26 mouse cellular contexts compared by ENCODE assay signal in the genomic region with DNA sequence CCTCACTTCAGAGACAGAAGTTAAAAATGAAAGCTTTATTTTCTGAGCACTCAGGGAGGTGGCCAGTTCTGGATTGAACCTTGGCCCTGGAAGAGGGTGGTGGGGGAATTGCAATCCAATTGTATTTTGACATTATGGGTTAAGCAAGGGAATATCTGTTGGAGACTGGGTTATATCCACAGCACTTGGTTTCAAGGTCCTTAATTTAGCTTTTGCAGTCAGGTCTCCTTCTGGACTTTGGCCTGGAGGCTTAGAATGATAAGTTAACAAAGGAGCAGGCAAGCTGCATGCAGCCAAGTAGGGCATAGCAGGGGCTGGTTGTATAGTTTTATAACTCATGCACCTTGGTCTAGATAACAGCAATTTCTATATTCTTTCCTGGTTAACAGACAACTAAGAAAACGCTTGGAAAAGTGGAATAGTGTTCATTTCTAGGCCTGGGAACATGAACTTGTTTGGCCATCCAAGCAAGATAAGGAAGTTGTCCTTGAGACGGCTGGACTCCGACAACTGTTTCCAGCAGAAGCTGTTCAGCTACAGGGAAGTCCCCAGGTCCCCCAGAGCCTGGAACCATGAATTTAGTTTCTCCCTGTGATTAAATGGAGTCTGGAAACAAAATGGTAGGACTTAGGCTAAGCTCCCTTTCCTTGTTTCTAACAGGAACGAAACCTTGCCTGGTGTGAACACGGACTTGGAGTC. TPM values are rescaled to one million over a fixed set of nuclear protein-coding genes. Genes with fewer than 3 reads are reported as not detected.
A peak's percentile ranks its signal among the peaks of the same experiment; 100 is the strongest.
DNase-seq lines count a peak whose midpoint lies in the region; ATAC-seq and TF ChIP-seq lines count a peak whose summit lies in the region.
"Had no signal": no experiment of that assay in that cellular context is flagged by ENCODE, and none has a peak within 500 bp of the region (broad histone marks: within the 10 kb centered on the region; RNA-seq: fewer than 3 reads in every experiment).

No protein-coding gene starts in this region.

- no peak for TF ChIP-seq CTCF in kidney, adult 2 months (conservative IDR thresholded peaks at IDR 0.05; ENCODE audit: insufficient read depth, insufficient read length, low read depth, low read length)
- TF ChIP-seq CTCF in CH12.LX (conservative IDR thresholded peaks at IDR 0.05 in 1 of 2, IDR thresholded peaks at IDR 0.05 in 1 of 2; ENCODE audit: low read depth in 2 of 2, low read length in 2 of 2), result no peak

- H3K27ac ChIP-seq in kidney, adult 2 months (ENCODE audit: insufficient read depth, low read depth, low read length), result no peak overlapping the region
- H3K27ac ChIP-seq in kidney, embryonic 16.5 days (ENCODE audit: low read length), result no peak overlapping the region
- no peak overlapping the region for H3K27ac ChIP-seq in CH12.LX (ENCODE audit: insufficient read depth, low read depth)
- peak overlapping the region; percentile 82 for H3K27ac ChIP-seq in intestine, embryonic 14.5 days (ENCODE audit: low read depth)
- peak overlapping the region; percentile 58; the same call in 1 of the 2 replicates for H3K27ac ChIP-seq in stomach, embryonic 14.5 days (ENCODE audit: low read length)
- no peak overlapping the region for H3K27ac ChIP-seq in heart, embryonic 10.5 days
- H3K27ac ChIP-seq: embryonic facial prominence, embryonic 10.5 days; heart, adult 2 months; hindbrain, embryonic 13.5 days; left cerebral cortex, adult 2 months; midbrain, embryonic 10.5 days had no signal

- in situ Hi-C loops in CH12.LX (cut with MboI; ENCODE audit: low pct_ligation_motif_present, low pct_unique_long_range_greater_than_20kb, low sequenced_read_pairs), result no loop called here

- TF ChIP-seq RAD21 in CH12.LX (IDR thresholded peaks at IDR 0.05; ENCODE audit: low read depth, low read length), result no peak

- no peaks in the 10 kb centered on the region for H3K36me3 ChIP-seq in kidney, adult 2 months (ENCODE audit: control insufficient read depth, insufficient read depth, low read length)
- H3K36me3 ChIP-seq in kidney, embryonic 16.5 days (ENCODE audit: insufficient read depth, low read length), result no peaks in the 10 kb centered on the region
- H3K36me3 ChIP-seq in CH12.LX (replicated peaks in 1 of 2; ENCODE audit: control insufficient read depth in 1 of 2, insufficient read depth in 1 of 2, low read length in 1 of 2), result no peaks in the 10 kb centered on the region
- no peaks in the 10 kb centered on the region for H3K36me3 ChIP-seq in intestine, embryonic 14.5 days (ENCODE audit: control insufficient read depth, insufficient read depth, low read length)
- H3K36me3 ChIP-seq in stomach, embryonic 14.5 days (ENCODE audit: control insufficient read depth, insufficient read depth, low read length), result no peaks in the 10 kb centered on the region
- no peaks in the 10 kb centered on the region for H3K36me3 ChIP-seq in heart, embryonic 10.5 days
- H3K36me3 ChIP-seq: embryonic facial prominence, embryonic 10.5 days; hindbrain, embryonic 13.5 days; midbrain, embryonic 10.5 days had no signal

- no peak overlapping the region for H3K4me3 ChIP-seq in kidney, adult 2 months (ENCODE audit: insufficient read depth, low read depth, low read length)
- H3K4me3 ChIP-seq in kidney, embryonic 16.5 days (ENCODE audit: low read length), result no peak overlapping the region
- no peak overlapping the region for H3K4me3 ChIP-seq in CH12.LX (replicated peaks in 1 of 3; ENCODE audit: low read depth in 2 of 3, low read length in 2 of 3, poor library complexity in 1 of 3)
- H3K4me3 ChIP-seq in intestine, embryonic 14.5 days (ENCODE audit: low read depth, low read length), result no peak overlapping the region
- H3K4me3 ChIP-seq in stomach, embryonic 14.5 days (ENCODE audit: low read depth, low read length), result no peak overlapping the region
- no peak overlapping the region for H3K4me3 ChIP-seq in heart, embryonic 10.5 days
- H3K4me3 ChIP-seq: embryonic facial prominence, embryonic 10.5 days; heart, adult 2 months; hindbrain, embryonic 13.5 days; left cerebral cortex, adult 2 months; midbrain, embryonic 10.5 days had no signal

- DNase-seq in kidney, adult 2 months, result peak; percentile 51
- DNase-seq in CH12.LX (ENCODE audit: extremely low read depth), result no peak
- DNase-seq in intestine, embryonic 14.5 days (ENCODE audit: low spot score), result peak; percentile 59
- no peak for DNase-seq in heart, embryonic 10.5 days (ENCODE audit: low spot score)
- DNase-seq: B cell, adult 2 months; cerebellum, adult 11-12 months; gastrocnemius, postnatal 25 days; heart, adult 2 months; thymus, adult 18-20 months; thymus, postnatal 4 days had no signal

- no peak overlapping the region for H3K9ac ChIP-seq in kidney, embryonic 16.5 days (replicated peaks; ENCODE audit: low read length)
- H3K9ac ChIP-seq in CH12.LX (ENCODE audit: insufficient read depth, low read depth), result no peak overlapping the region
- H3K9ac ChIP-seq in intestine, embryonic 14.5 days (ENCODE audit: low read length), result no peak overlapping the region
- H3K9ac ChIP-seq in stomach, embryonic 14.5 days (replicated peaks; ENCODE audit: low read depth, low read length), result no peak overlapping the region
- H3K9ac ChIP-seq: hindbrain, embryonic 13.5 days had no signal

- 87% methylated on average over 5 of the region's 5 CpGs for WGBS in kidney, adult 2 months
- 88% methylated on average over 5 of the region's 5 CpGs for WGBS in kidney, embryonic 16.5 days
- WGBS in intestine, embryonic 14.5 days, result 74% methylated on average over 5 of the region's 5 CpGs
- WGBS in stomach, embryonic 14.5 days, result 86% methylated on average over 5 of the region's 5 CpGs
- WGBS in heart, embryonic 10.5 days, result 74% methylated on average over 5 of the region's 5 CpGs

- H3K4me2 ChIP-seq in kidney, embryonic 16.5 days (replicated peaks; ENCODE audit: low read depth, low read length), result no peak overlapping the region
- H3K4me2 ChIP-seq in CH12.LX (ENCODE audit: insufficient read depth, low read depth, poor library complexity, severe bottlenecking), result peak overlapping the region; percentile 56
- 0 out of 2 replicates have a peak overlapping the region, but pooled peaks have one; percentile 2 for H3K4me2 ChIP-seq in intestine, embryonic 14.5 days (ENCODE audit: low read length)
- H3K4me2 ChIP-seq in stomach, embryonic 14.5 days (replicated peaks; ENCODE audit: low read depth, low read length), result no peak overlapping the region
- H3K4me2 ChIP-seq: hindbrain, embryonic 13.5 days had no signal

- dilution Hi-C loops in CH12.LX (cut with MboI; ENCODE audit: extremely low pct_ligation_motif_present, extremely low pct_unique_long_range_greater_than_20kb, low sequenced_read_pairs), result no loop called here

- H3K79me2 ChIP-seq in CH12.LX (replicated peaks; ENCODE audit: control insufficient read depth, extremely low read depth, insufficient read depth, poor library complexity, severe bottlenecking), result no peaks in the 10 kb centered on the region

- no peaks in the 10 kb centered on the region for H3K4me1 ChIP-seq in kidney, adult 2 months (ENCODE audit: control insufficient read depth, insufficient read depth, low read length)
- no peaks in the 10 kb centered on the region for H3K4me1 ChIP-seq in kidney, embryonic 16.5 days (ENCODE audit: insufficient read depth, low read length)
- no peaks in the 10 kb centered on the region for H3K4me1 ChIP-seq in CH12.LX (ENCODE audit: control insufficient read depth in 1 of 2, insufficient read depth in 2 of 2)
- no peaks in the 10 kb centered on the region for H3K4me1 ChIP-seq in intestine, embryonic 14.5 days (replicated peaks; ENCODE audit: control insufficient read depth, insufficient read depth, low read length)
- no peaks in the 10 kb centered on the region for H3K4me1 ChIP-seq in stomach, embryonic 14.5 days (ENCODE audit: control insufficient read depth, insufficient read depth, low read length)
- H3K4me1 ChIP-seq in heart, embryonic 10.5 days, result no peaks in the 10 kb centered on the region
- H3K4me1 ChIP-seq: embryonic facial prominence, embryonic 10.5 days; hindbrain, embryonic 13.5 days; midbrain, embryonic 10.5 days had no signal

- no peak for TF ChIP-seq EP300 in CH12.LX (IDR thresholded peaks at IDR 0.05; ENCODE audit: low read length)

- no peak for TF ChIP-seq POLR2A in kidney, adult 2 months (IDR thresholded peaks at IDR 0.05; ENCODE audit: low read depth, low read length)
- TF ChIP-seq POLR2A in CH12.LX (IDR thresholded peaks at IDR 0.05; ENCODE audit: low read depth, low read length), result no peak

- H3K9me3 ChIP-seq in kidney, embryonic 16.5 days (ENCODE audit: low read length), result no peaks in the 10 kb centered on the region
- H3K9me3 ChIP-seq in CH12.LX (replicated peaks; ENCODE audit: low read length), result no peaks in the 10 kb centered on the region
- no peaks in the 10 kb centered on the region for H3K9me3 ChIP-seq in intestine, embryonic 14.5 days (ENCODE audit: control insufficient read depth, low read length)
- no peaks in the 10 kb centered on the region for H3K9me3 ChIP-seq in stomach, embryonic 14.5 days (ENCODE audit: control insufficient read depth, low read depth, low read length)
- no peaks in the 10 kb centered on the region for H3K9me3 ChIP-seq in heart, embryonic 10.5 days
- H3K9me3 ChIP-seq: embryonic facial prominence, embryonic 10.5 days; hindbrain, embryonic 13.5 days; midbrain, embryonic 10.5 days had no signal

- H3K27me3 ChIP-seq in kidney, adult 2 months (replicated peaks; ENCODE audit: control insufficient read depth, insufficient read depth, low read length), result no peaks in the 10 kb centered on the region
- no peaks in the 10 kb centered on the region for H3K27me3 ChIP-seq in kidney, embryonic 16.5 days (ENCODE audit: insufficient read depth, low read length)
- peaks cover 2% of the 10 kb centered on the region for H3K27me3 ChIP-seq in CH12.LX (replicated peaks)
- H3K27me3 ChIP-seq in intestine, embryonic 14.5 days (replicated peaks; ENCODE audit: control insufficient read depth, insufficient read depth, low read length), result no peaks in the 10 kb centered on the region
- H3K27me3 ChIP-seq in stomach, embryonic 14.5 days (ENCODE audit: control insufficient read depth, insufficient read depth, low read length), result no peaks in the 10 kb centered on the region
- H3K27me3 ChIP-seq in heart, embryonic 10.5 days (ENCODE audit: insufficient read depth, poor library complexity, severe bottlenecking), result no peaks in the 10 kb centered on the region
- H3K27me3 ChIP-seq: hindbrain, embryonic 13.5 days had no signal

- ATAC-seq in kidney, embryonic 16.5 days (ENCODE audit: low FRiP score, low TSS enrichment), result no peak
- ATAC-seq in intestine, embryonic 14.5 days (replicated peaks; ENCODE audit: low FRiP score, low TSS enrichment, low read depth), result peak; percentile 77
- ATAC-seq in stomach, embryonic 14.5 days (ENCODE audit: insufficient number of reproducible peaks, insufficient read depth, low FRiP score, low read depth), result peak; percentile 53; the same call in 1 of the 2 replicates
- ATAC-seq in inflammation-experienced regulatory T-cells, adult 6 months, result no peak

RNA-seq across cellular contexts. Expression of gene Trim72, which starts 28.7 kb away (rescaled TPM):
- polyA plus RNA-seq in kidney, adult 2 months (2012; rRNA removed), result 0.29 and 2.8 TPM in 2 replicates
- polyA plus RNA-seq in kidney, embryonic 16.5 days (2015; fragmentation: Nextera tagmentation; extraction: Ambion mirVana), result 0.16 and 0.23 TPM in 2 replicates
- total RNA-seq in CH12.LX (2012; rRNA removed), result 0.13 TPM in 1 of 2 replicates, not detected in the other
- total RNA-seq in CH12.LX (2014; rRNA removed), result not detected in 2 replicates
- not detected in 2 replicates for polyA plus RNA-seq in CH12.LX (2012; ENCODE audit: insufficient read length, low read depth)
- polyA plus RNA-seq in intestine, embryonic 14.5 days (2014; fragmentation: Nextera tagmentation; extraction: Ambion mirVana), result 0.16 TPM in 1 of 2 replicates, not detected in the other
- polyA plus RNA-seq in stomach, embryonic 14.5 days (2014; fragmentation: Nextera tagmentation; extraction: Ambion mirVana), result 0.19 TPM in 1 of 2 replicates, not detected in the other
- not detected for polyA plus RNA-seq in inflammation-experienced regulatory T-cells, adult 6 months (2017; shearing (Covaris generic))
- 0.40 and 1.2 TPM in 2 replicates for polyA plus RNA-seq in heart, embryonic 10.5 days (2016; fragmentation: Nextera tagmentation; extraction: Ambion mirVana)
- polyA plus RNA-seq: embryonic facial prominence, embryonic 10.5 days; forebrain, embryonic 16.5 days; midbrain, embryonic 10.5 days; midbrain, postnatal 0 days; neural tube, embryonic 14.5 days had no signal

RNA-seq across cellular contexts. Expression of gene Itgam, which starts 30.0 kb away (rescaled TPM):
- polyA plus RNA-seq in kidney, adult 2 months (2012; rRNA removed), result 2.4 and 7.0 TPM in 2 replicates
- polyA plus RNA-seq in kidney, embryonic 16.5 days (2015; fragmentation: Nextera tagmentation; extraction: Ambion mirVana), result 0.80 and 1.0 TPM in 2 replicates
- total RNA-seq in CH12.LX (2012; rRNA removed) (0.13 TPM in 2 replicates), CH12.LX (2014; rRNA removed) (0.48 and 0.50 TPM in 2 replicates)
- polyA plus RNA-seq in CH12.LX (2012; ENCODE audit: insufficient read length, low read depth), result 1.1 TPM in 2 replicates
- 0.94 and 1.7 TPM in 2 replicates for polyA plus RNA-seq in intestine, embryonic 14.5 days (2014; fragmentation: Nextera tagmentation; extraction: Ambion mirVana)
- polyA plus RNA-seq in stomach, embryonic 14.5 days (2014; fragmentation: Nextera tagmentation; extraction: Ambion mirVana), result 0.77 TPM in 2 replicates
- polyA plus RNA-seq in inflammation-experienced regulatory T-cells, adult 6 months (2017; shearing (Covaris generic)), result 1 to 10 TPM in 2 of 3 experiments, under 1 TPM in 1; 0.09 to 1.2 (median 1.1) TPM
- polyA plus RNA-seq in heart, embryonic 10.5 days (2016; fragmentation: Nextera tagmentation; extraction: Ambion mirVana), result 0.06 and 0.25 TPM in 2 replicates
- total RNA-seq: MEL had no signal

RNA-seq across cellular contexts. Expression of gene Gm49368, which starts 30.0 kb away (rescaled TPM):
- not detected in 2 replicates for polyA plus RNA-seq in kidney, adult 2 months (2012; rRNA removed)
- polyA plus RNA-seq in kidney, embryonic 16.5 days (2015; fragmentation: Nextera tagmentation; extraction: Ambion mirVana), result not detected in 2 replicates
- total RNA-seq in CH12.LX (2012; rRNA removed), result not detected in 2 replicates
- not detected in 2 replicates for total RNA-seq in CH12.LX (2014; rRNA removed)
- not detected in 2 replicates for polyA plus RNA-seq in CH12.LX (2012; ENCODE audit: insufficient read length, low read depth)
- 0.04 TPM in 1 of 2 replicates, not detected in the other for polyA plus RNA-seq in intestine, embryonic 14.5 days (2014; fragmentation: Nextera tagmentation; extraction: Ambion mirVana)
- polyA plus RNA-seq in stomach, embryonic 14.5 days (2014; fragmentation: Nextera tagmentation; extraction: Ambion mirVana), result not detected in 2 replicates
- under 1 TPM in 1 of 3 experiments, not detected in 2; 0.87 TPM for polyA plus RNA-seq in inflammation-experienced regulatory T-cells, adult 6 months (2017; shearing (Covaris generic))
- 0.09 TPM in 1 of 2 replicates, not detected in the other for polyA plus RNA-seq in heart, embryonic 10.5 days (2016; fragmentation: Nextera tagmentation; extraction: Ambion mirVana)
- total RNA-seq: gastrocnemius, postnatal 25 days; heart, postnatal 25 days; layer of hippocampus, postnatal 10 days; left cerebral cortex, adult 2 months; left cerebral cortex, postnatal 36 days; MEL; midbrain, postnatal 0 days had no signal
- polyA plus RNA-seq: embryonic facial prominence, embryonic 10.5 days; forebrain, embryonic 16.5 days; heart, adult 2 months; heart, embryonic 14.5 days; hindbrain, embryonic 13.5 days; lung, postnatal 0 days; midbrain, embryonic 10.5 days; midbrain, postnatal 0 days; neural tube, embryonic 14.5 days had no signal

RNA-seq across cellular contexts. Expression of gene Pycard, which starts 38.8 kb away (rescaled TPM):
- polyA plus RNA-seq in kidney, adult 2 months (2012; rRNA removed), result 52.8 and 60.0 TPM in 2 replicates
- 60.1 and 61.8 TPM in 2 replicates for polyA plus RNA-seq in kidney, embryonic 16.5 days (2015; fragmentation: Nextera tagmentation; extraction: Ambion mirVana)
- 51.1 and 52.5 TPM in 2 replicates for total RNA-seq in CH12.LX (2012; rRNA removed)
- 5.1 and 5.3 TPM in 2 replicates for total RNA-seq in CH12.LX (2014; rRNA removed)
- polyA plus RNA-seq in CH12.LX (2012; ENCODE audit: insufficient read length, low read depth), result 8.1 and 10.3 TPM in 2 replicates
- 208 and 275 TPM in 2 replicates for polyA plus RNA-seq in intestine, embryonic 14.5 days (2014; fragmentation: Nextera tagmentation; extraction: Ambion mirVana)
- polyA plus RNA-seq in stomach, embryonic 14.5 days (2014; fragmentation: Nextera tagmentation; extraction: Ambion mirVana), result 71.4 and 74.6 TPM in 2 replicates
- 100 to 1,000 TPM; 229 to 406 (median 231) TPM for polyA plus RNA-seq in inflammation-experienced regulatory T-cells, adult 6 months (2017; shearing (Covaris generic))
- 27.8 and 35.5 TPM in 2 replicates for polyA plus RNA-seq in heart, embryonic 10.5 days (2016; fragmentation: Nextera tagmentation; extraction: Ambion mirVana)

Comparison
In these comparisons a context has a peak if more than half of its experiments do, and no peak if none do; other contexts are left out.
1. DNase-seq: peak in kidney, adult 2 months (single experiment) and intestine, embryonic 14.5 days (single experiment); none in CH12.LX (single experiment) and heart, embryonic 10.5 days (single experiment).
2. H3K27ac ChIP-seq: peak in intestine, embryonic 14.5 days (single experiment) and stomach, embryonic 14.5 days (single experiment); none in kidney, adult 2 months (single experiment), kidney, embryonic 16.5 days (single experiment), CH12.LX (single experiment) and heart, embryonic 10.5 days (single experiment).
3. ATAC-seq: peak in intestine, embryonic 14.5 days (single experiment) and stomach, embryonic 14.5 days (single experiment); none in kidney, embryonic 16.5 days (single experiment) and inflammation-experienced regulatory T-cells, adult 6 months (single experiment).
4. H3K4me2 ChIP-seq: peak in CH12.LX (single experiment) and intestine, embryonic 14.5 days (single experiment); none in kidney, embryonic 16.5 days (single experiment) and stomach, embryonic 14.5 days (single experiment).